ENCODE assay signal across 15 mouse cellular contexts in genomic region chr1:36119426-36119825, GRCm38 (mm10).
"Had no signal": no experiment of that assay in that cellular context is flagged by ENCODE, and none has a peak within 500 bp of the region (broad histone marks: within the 10 kb centered on the region; RNA-seq: fewer than 3 reads in every experiment).

No protein-coding gene starts in this region.

- H3K9me3 ChIP-seq: neural tube, embryonic 15.5 days; stomach, embryonic 15.5 days had no signal

- H3K4me2 ChIP-seq: neural tube, embryonic 15.5 days; stomach, embryonic 15.5 days had no signal

- H3K9ac ChIP-seq: neural tube, embryonic 15.5 days; stomach, embryonic 15.5 days had no signal

- H3K36me3 ChIP-seq: neural tube, embryonic 15.5 days; stomach, embryonic 15.5 days had no signal

- H3K4me3 ChIP-seq: neural tube, embryonic 15.5 days; stomach, embryonic 15.5 days had no signal

- H3K27ac ChIP-seq: neural tube, embryonic 15.5 days; stomach, embryonic 15.5 days; stomach, postnatal 0 days had no signal

- DNase-seq: retina, postnatal 1 day; right cerebral cortex, adult 18-20 months; right cerebral cortex, postnatal 14 days; right cerebral cortex, postnatal 25 days; right cerebral cortex, postnatal 4 days; spleen, adult 18-20 months; thymus, adult 18-20 months; thymus, adult 2 months; thymus, postnatal 14 days; thymus, postnatal 25 days; thymus, postnatal 36 days; thymus, postnatal 4 days had no signal

- H3K4me1 ChIP-seq: stomach, embryonic 15.5 days had no signal

- H3K27me3 ChIP-seq: neural tube, embryonic 15.5 days; stomach, embryonic 15.5 days had no signal
